Mouse (Mus musculus): ENCODE results near the gene Dusp23. TPM values are rescaled to one million over a fixed set of nuclear protein-coding genes. Genes with fewer than 3 reads are reported as not detected.

Gene Dusp23
- polyA plus RNA-seq, 1 experiment, result not detected

GRCm38 (mm10) chr1:172615412-172615811 is 17.4 kb downstream of the Dusp23 start:
- H3K9me3 ChIP-seq (ENCODE audit: control insufficient read depth, low read length), result no peaks in the 10 kb centered on the region
- no peak overlapping the region for H3K4me3 ChIP-seq (replicated peaks)
- H3K36me3 ChIP-seq (ENCODE audit: control insufficient read depth), result no peaks in the 10 kb centered on the region
- no peaks in the 10 kb centered on the region; the same call in 1 of the 2 replicates for H3K27me3 ChIP-seq (ENCODE audit: control insufficient read depth)
- TF ChIP-seq TAL1 (IDR thresholded peaks at IDR 0.05; ENCODE audit: low read length) (no peak), GATA1 (IDR thresholded peaks at IDR 0.05; ENCODE audit: low read length) (no peak)
- H3K4me1 ChIP-seq (ENCODE audit: control insufficient read depth), result no peaks in the 10 kb centered on the region

- Histone ChIP-seq H3K27me3 (ENCODE audit: control insufficient read depth) (no peaks in the 10 kb centered on the region; the same call in 1 of the 2 replicates), H3K4me1 (ENCODE audit: control insufficient read depth) (no peaks in the 10 kb centered on the region), H3K9me3 (ENCODE audit: control insufficient read depth, low read length) (no peaks in the 10 kb centered on the region), H3K4me3 (replicated peaks) (no peak overlapping the region), H3K36me3 (ENCODE audit: control insufficient read depth) (no peaks in the 10 kb centered on the region)
- TF ChIP-seq GATA1 (IDR thresholded peaks at IDR 0.05; ENCODE audit: low read length) (no peak), TAL1 (IDR thresholded peaks at IDR 0.05; ENCODE audit: low read length) (no peak)
Observed at GRCm38 (mm10) chr1:172614654-172615053, 18.1 kb downstream of the Dusp23 start.

DNA sequence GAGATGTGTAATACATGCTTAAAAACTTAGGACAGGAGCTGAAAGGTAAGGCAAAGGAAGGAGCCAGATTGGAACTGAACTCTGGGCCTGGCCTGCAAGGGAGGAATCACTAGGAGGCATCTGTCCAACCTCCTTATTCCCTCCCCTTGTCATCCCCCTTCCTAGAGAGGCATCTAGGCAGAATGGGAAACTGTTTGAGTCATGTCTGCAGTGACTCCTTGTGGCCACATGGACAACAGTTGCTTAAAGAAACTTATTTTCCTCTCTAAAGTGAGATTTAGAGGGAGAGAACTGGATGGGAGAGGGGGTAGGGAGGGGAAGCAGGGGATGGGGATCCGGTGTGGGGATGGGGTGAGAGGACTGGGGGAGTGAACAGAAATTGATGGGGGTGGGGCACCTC is 20.0 kb downstream of the Dusp23 start:
- H3K4me1 ChIP-seq (ENCODE audit: control insufficient read depth), result no peaks in the 10 kb centered on the region
- no peaks in the 10 kb centered on the region; the same call in 1 of the 2 replicates for H3K27me3 ChIP-seq (ENCODE audit: control insufficient read depth)
- H3K9me3 ChIP-seq (ENCODE audit: control insufficient read depth, low read length), result no peaks in the 10 kb centered on the region
- H3K36me3 ChIP-seq (ENCODE audit: control insufficient read depth), result no peaks in the 10 kb centered on the region
- no peak for TF ChIP-seq GATA1 (IDR thresholded peaks at IDR 0.05; ENCODE audit: low read length)
- TF ChIP-seq TAL1 (IDR thresholded peaks at IDR 0.05; ENCODE audit: low read length), result no peak
- H3K4me3 ChIP-seq (replicated peaks), result no peak overlapping the region

GRCm38 (mm10) chr1:172611304-172611703 is 21.5 kb downstream of the Dusp23 start:
- no peaks in the 10 kb centered on the region; the same call in 1 of the 2 replicates for H3K27me3 ChIP-seq (ENCODE audit: control insufficient read depth)
- H3K36me3 ChIP-seq (ENCODE audit: control insufficient read depth), result no peaks in the 10 kb centered on the region
- no peaks in the 10 kb centered on the region for H3K9me3 ChIP-seq (ENCODE audit: control insufficient read depth, low read length)
- TF ChIP-seq GATA1 (IDR thresholded peaks at IDR 0.05; ENCODE audit: low read length) (no peak), TAL1 (IDR thresholded peaks at IDR 0.05; ENCODE audit: low read length) (no peak)
- no peaks in the 10 kb centered on the region for H3K4me1 ChIP-seq (ENCODE audit: control insufficient read depth)
- H3K4me3 ChIP-seq (replicated peaks), result no peak overlapping the region

DNA sequence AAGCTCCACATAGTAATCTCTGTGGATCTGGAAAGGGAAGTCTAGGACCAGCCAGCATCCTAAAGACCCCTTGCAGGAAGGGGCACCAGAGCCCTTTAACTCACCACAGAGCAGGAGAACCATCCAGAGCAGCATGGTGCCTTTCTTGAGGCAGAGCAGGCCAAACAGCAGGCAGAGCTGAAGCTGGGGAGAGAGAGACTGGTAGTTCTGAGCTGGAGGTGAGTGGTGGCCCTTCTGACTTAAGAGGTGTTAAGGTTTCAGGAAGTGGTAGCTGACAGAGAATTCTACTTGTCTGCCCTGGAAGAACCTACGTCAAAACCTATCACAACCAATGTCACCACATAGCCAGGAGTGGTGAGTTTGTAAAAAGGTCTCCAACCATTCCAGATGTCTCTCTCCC is 30.4 kb downstream of the Dusp23 start, which contains the start of gene Fcrl6:
Fcrl6 (minus strand) TSS at position 226 of the 400 bp plus-strand sequence.
- Histone ChIP-seq H3K4me3 (replicated peaks) (no peak within 1 kb of the TSS), H3K27me3 (ENCODE audit: control insufficient read depth) (no peaks in the 10 kb centered on the region), H3K36me3 (ENCODE audit: control insufficient read depth) (no peaks in the 10 kb centered on the region), H3K4me1 (ENCODE audit: control insufficient read depth) (no peaks in the 10 kb centered on the region), H3K9me3 (ENCODE audit: control insufficient read depth, low read length) (no peaks in the 10 kb centered on the region)
- no peak for TF ChIP-seq TAL1 (IDR thresholded peaks at IDR 0.05; ENCODE audit: low read length)
- no peak for TF ChIP-seq GATA1 (IDR thresholded peaks at IDR 0.05; ENCODE audit: low read length)

DNA sequence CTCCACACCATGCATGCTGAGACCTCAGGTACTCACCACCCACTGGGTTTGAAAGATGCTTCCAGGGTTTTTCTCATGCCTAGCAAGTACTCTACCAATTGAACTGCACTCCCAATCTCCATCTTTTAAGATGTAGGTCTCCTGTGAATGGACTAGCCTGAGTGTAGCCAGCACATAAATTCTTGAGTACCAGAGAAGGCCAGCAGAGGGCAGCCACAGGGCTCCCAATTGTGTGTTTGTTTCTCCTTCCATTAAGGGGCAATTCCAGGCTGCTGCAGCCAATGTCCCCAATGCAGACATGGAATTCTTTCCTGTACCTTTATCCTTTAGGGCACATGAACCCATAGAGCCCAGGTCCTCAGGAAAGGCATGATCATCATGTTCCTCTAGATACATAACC is 38.3 kb downstream of the Dusp23 start:
- no peak overlapping the region for H3K4me3 ChIP-seq (replicated peaks)
- TF ChIP-seq TAL1 (IDR thresholded peaks at IDR 0.05; ENCODE audit: low read length) (no peak), GATA1 (IDR thresholded peaks at IDR 0.05; ENCODE audit: low read length) (no peak)
- H3K27me3 ChIP-seq (ENCODE audit: control insufficient read depth), result no peaks in the 10 kb centered on the region
- no peaks in the 10 kb centered on the region for H3K4me1 ChIP-seq (ENCODE audit: control insufficient read depth)
- no peaks in the 10 kb centered on the region for H3K36me3 ChIP-seq (ENCODE audit: control insufficient read depth)
- H3K9me3 ChIP-seq (ENCODE audit: control insufficient read depth, low read length), result no peaks in the 10 kb centered on the region

DNA sequence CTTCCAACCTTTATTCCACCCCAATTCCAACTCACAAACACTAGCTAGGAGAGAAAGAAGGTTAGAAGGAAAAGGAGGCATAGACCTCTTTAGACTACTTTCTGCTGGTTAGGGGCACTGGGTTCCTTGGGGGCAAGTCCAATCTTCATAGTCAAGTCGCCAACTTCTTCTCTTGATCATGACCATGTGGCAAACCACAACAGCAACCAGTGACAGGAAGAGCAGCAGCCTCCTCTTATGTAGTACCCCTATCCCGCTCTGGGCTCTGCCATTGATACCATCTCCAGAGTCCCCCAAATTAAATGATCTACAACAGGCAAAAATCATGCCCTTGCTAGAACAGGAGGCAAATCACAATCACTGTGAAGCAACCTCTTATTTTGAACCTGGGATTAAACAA is 38.8 kb downstream of the Dusp23 start:
- TF ChIP-seq TAL1 (IDR thresholded peaks at IDR 0.05; ENCODE audit: low read length) (no peak), GATA1 (IDR thresholded peaks at IDR 0.05; ENCODE audit: low read length) (no peak)
- no peak overlapping the region for H3K4me3 ChIP-seq (replicated peaks)
- H3K9me3 ChIP-seq (ENCODE audit: control insufficient read depth, low read length), result no peaks in the 10 kb centered on the region
- no peaks in the 10 kb centered on the region for H3K36me3 ChIP-seq (ENCODE audit: control insufficient read depth)
- no peaks in the 10 kb centered on the region for H3K27me3 ChIP-seq (ENCODE audit: control insufficient read depth)
- H3K4me1 ChIP-seq (ENCODE audit: control insufficient read depth), result no peaks in the 10 kb centered on the region

GRCm38 (mm10) chr1:172593321-172593720 is 39.4 kb downstream of the Dusp23 start:
- H3K27me3 ChIP-seq (ENCODE audit: control insufficient read depth), result no peaks in the 10 kb centered on the region
- TF ChIP-seq GATA1 (IDR thresholded peaks at IDR 0.05; ENCODE audit: low read length) (no peak), TAL1 (IDR thresholded peaks at IDR 0.05; ENCODE audit: low read length) (no peak)

DNA sequence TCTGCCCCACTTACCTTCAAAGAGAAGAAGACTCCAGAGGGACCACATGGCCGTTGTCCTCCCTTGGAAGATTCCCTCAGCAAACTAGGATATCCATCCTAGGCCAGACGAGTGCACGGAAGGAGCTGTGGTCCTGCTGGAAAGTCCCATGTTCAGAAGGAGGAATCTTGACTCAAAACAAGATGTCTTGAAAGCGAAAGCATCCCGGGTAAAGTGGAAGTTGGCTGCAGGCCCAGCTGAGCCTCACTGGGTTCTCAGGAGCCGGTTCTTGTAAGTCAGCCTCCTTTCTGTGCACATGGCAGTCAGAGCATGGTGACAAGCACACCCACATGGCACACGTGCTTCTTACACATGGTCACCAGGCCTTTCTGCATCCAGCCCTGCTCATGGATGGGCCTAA is 42.4 kb downstream of the Dusp23 start, which contains the start of gene Slamf8:
Slamf8 (minus strand) TSS at position 184 of the 400 bp plus-strand sequence.
- Histone ChIP-seq H3K36me3 (ENCODE audit: control insufficient read depth) (no peaks in the 10 kb centered on the region), H3K4me3 (replicated peaks) (no peak within 1 kb of the TSS), H3K4me1 (ENCODE audit: control insufficient read depth) (no peaks in the 10 kb centered on the region), H3K9me3 (ENCODE audit: control insufficient read depth, low read length) (no peaks in the 10 kb centered on the region), H3K27me3 (ENCODE audit: control insufficient read depth) (peaks cover 8% of the 10 kb centered on the region)
- no peak for TF ChIP-seq GATA1 (IDR thresholded peaks at IDR 0.05; ENCODE audit: low read length)
- no peak for TF ChIP-seq TAL1 (IDR thresholded peaks at IDR 0.05; ENCODE audit: low read length)

More at GRCm38 (mm10) chr1:172593321-172593720, 39.4 kb downstream of the Dusp23 start:
- no peaks in the 10 kb centered on the region for H3K36me3 ChIP-seq (ENCODE audit: control insufficient read depth)
- H3K4me1 ChIP-seq (ENCODE audit: control insufficient read depth), result no peaks in the 10 kb centered on the region
- H3K9me3 ChIP-seq (ENCODE audit: control insufficient read depth, low read length), result no peaks in the 10 kb centered on the region
- no peak overlapping the region for H3K4me3 ChIP-seq (replicated peaks)

Measured in erythroblast, embryonic 14.5 days (primary cell).